Mouse (Mus musculus) liver, embryonic 15.5 days (tissue): ENCODE results near the gene Pafah1b3. TPM values are rescaled to one million over a fixed set of nuclear protein-coding genes. Genes with fewer than 3 reads are reported as not detected.

Source experiments
- ATAC-seq: fragments of 200-750 bp; cut with Nextera tagmentation; 2 replicates; pipeline ENCODE4 v1.8.0; 2017; ENCODE audit warnings: moderate number of reproducible peaks, mild to moderate bottlenecking, moderate library complexity; ENCODE audit not compliant: insufficient read depth
- H3K27ac ChIP-seq: fragments of 300-500 bp; sonication (generic); replicated peaks from 2 replicates; pipeline ENCODE4 v1.5.1; 2015; ENCODE audit warnings: mild to moderate bottlenecking, inconsistent platforms
- H3K27me3 ChIP-seq: fragments of 300-500 bp; sonication (generic); 2 replicates; pipeline ENCODE4 v1.6.1; 2015; ENCODE audit warnings: mild to moderate bottlenecking, inconsistent platforms
- H3K36me3 ChIP-seq: fragments of 300-500 bp; sonication (generic); replicated peaks from 2 replicates; pipeline ENCODE4 v1.6.1; 2015; ENCODE audit warnings: moderate library complexity, mild to moderate bottlenecking, inconsistent platforms
- H3K4me1 ChIP-seq: fragments of 300-500 bp; sonication (generic); replicated peaks from 2 replicates; pipeline ENCODE4 v1.6.1; 2015; ENCODE audit warnings: inconsistent platforms
- H3K4me2 ChIP-seq: fragments of 300-500 bp; sonication (generic); 2 replicates; pipeline ENCODE4 v1.6.1; 2015; ENCODE audit warnings: moderate library complexity, mild to moderate bottlenecking, inconsistent platforms
- H3K4me3 ChIP-seq: fragments of 300-500 bp; sonication (generic); replicated peaks from 2 replicates; pipeline ENCODE4 v1.5.1; 2015; ENCODE audit warnings: mild to moderate bottlenecking, inconsistent platforms
- H3K9ac ChIP-seq: fragments of 300-500 bp; sonication (generic); 2 replicates; pipeline ENCODE4 v1.6.1; 2015; ENCODE audit warnings: moderate library complexity, mild to moderate bottlenecking, inconsistent platforms
- H3K9me3 ChIP-seq: fragments of 300-500 bp; sonication (generic); replicated peaks from 2 replicates; pipeline ENCODE4 v1.6.1; 2016; ENCODE audit warnings: inconsistent platforms
- WGBS: fragments of 180-500 bp; shearing (Covaris S2); methylation state at CpG from one replicate; pipeline ENCODE4 v1.1.7; 2015; ENCODE audit warnings: mixed read lengths; ENCODE audit not compliant: insufficient replicate concordance; 5-methylcytosine and 5-hydroxymethylcytosine counted together
- polyA plus RNA-seq: library from polyadenylated mRNA; unstranded; fragments of >200 nt; fragmentation: Nextera tagmentation; extraction: Ambion mirVana; gene quantifications from 2 replicates; pipeline ENCODE4 v1.2.1, GENCODE M21; 2015

The Pafah1b3 gene
- polyA plus RNA-seq, 1 experiment from 2014 or later = 25.7 TPM

DNA sequence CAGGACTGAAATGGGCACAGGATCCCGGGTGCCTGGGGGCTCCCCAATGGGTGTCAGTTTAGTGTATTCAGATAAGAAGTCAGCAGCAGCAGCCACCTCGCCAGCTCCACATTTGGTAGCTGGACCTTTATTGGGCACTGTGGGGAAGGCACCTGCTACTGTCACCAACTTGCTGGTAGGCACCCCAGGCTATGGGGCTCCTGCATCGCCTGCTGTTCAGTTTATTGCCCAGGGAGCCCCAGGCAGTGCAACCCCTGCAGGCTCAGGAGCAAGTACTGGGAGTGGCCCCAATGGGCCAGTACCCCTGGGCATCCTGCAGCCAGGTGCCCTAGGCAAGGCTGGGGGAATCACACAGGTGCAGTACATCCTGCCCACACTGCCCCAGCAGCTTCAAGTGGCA lies 9.1 kb downstream of the Pafah1b3 start:
- Histone ChIP-seq H3K4me1 (peaks cover 25% of the 10 kb centered on the region), H3K27me3 (no peaks in the 10 kb centered on the region), H3K27ac (no peak overlapping the region), H3K36me3 (peaks cover 93% of the 10 kb centered on the region), H3K9ac (no peak overlapping the region), H3K9me3 (no peaks in the 10 kb centered on the region), H3K4me3 (no peak overlapping the region), H3K4me2 (no peak overlapping the region)
- 85% methylated on average over 3 of the region's 3 CpGs for WGBS
- no peak for ATAC-seq

DNA sequence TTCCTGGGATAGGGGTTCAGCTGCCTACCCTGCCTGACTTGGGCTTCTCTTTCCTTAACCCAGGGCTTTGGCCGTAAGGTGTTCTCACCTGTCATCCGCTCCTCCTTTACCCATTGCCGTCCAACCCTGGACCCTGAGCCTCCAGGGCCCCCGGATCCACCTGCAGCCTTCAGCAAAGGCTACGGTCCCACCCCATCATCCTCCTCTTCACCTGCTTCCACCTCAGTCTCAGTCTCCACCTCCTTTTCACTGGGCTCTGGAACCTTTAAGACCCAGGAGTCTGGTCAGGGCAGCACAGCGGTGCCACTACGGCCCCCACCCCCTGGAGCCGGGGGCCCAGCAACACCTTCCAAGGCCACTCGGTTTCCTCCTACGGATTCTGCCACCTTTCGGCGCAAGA lies 9.8 kb downstream of the Pafah1b3 start:
- no peaks in the 10 kb centered on the region for H3K9me3 ChIP-seq
- no peak for ATAC-seq
- H3K27me3 ChIP-seq = no peaks in the 10 kb centered on the region
- 92% methylated on average over 12 of the region's 12 CpGs for WGBS
- peaks cover 32% of the 10 kb centered on the region for H3K4me1 ChIP-seq
- peaks cover 86% of the 10 kb centered on the region for H3K36me3 ChIP-seq
- H3K4me3 ChIP-seq = no peak overlapping the region
- no peak overlapping the region for H3K4me2 ChIP-seq
- no peak overlapping the region for H3K27ac ChIP-seq
- no peak overlapping the region for H3K9ac ChIP-seq

DNA sequence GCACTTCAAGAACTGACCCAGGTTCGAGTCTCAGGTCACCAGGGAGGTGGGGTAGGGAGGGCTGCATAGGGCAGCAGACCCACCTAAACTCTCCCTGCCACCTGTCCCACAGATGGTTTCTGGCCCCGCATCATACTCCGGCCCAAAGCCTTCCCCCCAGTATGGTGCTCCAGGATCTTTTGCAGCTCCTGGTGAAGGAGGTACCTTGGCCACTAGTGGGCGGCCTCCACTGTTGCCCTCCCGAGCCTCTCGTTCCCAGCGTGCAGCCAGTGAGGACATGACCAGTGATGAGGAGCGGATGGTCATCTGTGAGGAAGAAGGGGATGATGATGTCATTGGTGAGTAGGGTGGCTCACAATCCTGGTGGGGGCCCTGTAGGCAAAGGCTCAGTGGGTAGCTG lies 10.8 kb downstream of the Pafah1b3 start:
- peaks cover 38% of the 10 kb centered on the region for H3K4me1 ChIP-seq
- WGBS = 81% methylated on average over 8 of the region's 8 CpGs
- H3K4me2 ChIP-seq = no peak overlapping the region
- no peak overlapping the region for H3K27ac ChIP-seq
- H3K9me3 ChIP-seq = no peaks in the 10 kb centered on the region
- no peak overlapping the region for H3K4me3 ChIP-seq
- ATAC-seq = no peak
- H3K27me3 ChIP-seq = no peaks in the 10 kb centered on the region
- no peak overlapping the region for H3K9ac ChIP-seq
- peaks cover 76% of the 10 kb centered on the region for H3K36me3 ChIP-seq

DNA sequence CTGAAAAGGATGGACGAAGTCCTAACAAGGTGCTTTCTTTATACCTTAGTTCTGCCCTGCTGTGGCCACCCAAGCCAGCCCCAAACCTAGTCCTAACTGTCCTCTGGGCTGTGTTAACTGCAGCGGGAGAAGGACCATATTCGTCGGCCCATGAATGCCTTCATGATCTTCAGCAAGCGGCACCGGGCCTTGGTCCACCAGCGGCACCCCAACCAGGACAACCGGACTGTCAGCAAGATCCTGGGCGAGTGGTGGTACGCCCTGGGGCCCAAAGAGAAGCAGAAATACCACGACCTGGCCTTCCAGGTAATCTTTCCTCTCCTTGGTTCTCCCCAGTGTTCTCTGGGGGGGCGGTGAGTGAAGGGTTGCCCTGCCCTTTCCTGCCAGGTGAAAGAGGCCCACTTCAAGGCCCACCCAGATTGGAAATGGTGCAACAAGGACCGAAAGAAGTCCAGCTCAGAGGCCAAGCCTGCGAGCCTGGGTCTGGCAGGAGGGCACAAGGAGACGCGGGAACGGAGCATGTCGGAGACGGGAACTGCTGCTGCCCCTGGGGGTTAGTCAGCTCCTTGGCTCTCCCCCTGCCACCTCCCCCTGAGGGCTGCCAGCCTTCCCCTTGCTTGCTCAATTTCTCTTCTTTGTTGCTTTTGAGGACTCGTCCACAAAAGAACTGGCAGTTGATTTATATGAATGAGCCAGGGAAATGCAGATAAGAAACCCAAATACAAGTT lies 12.1 kb downstream of the Pafah1b3 start:
- ATAC-seq = no peak
- 85% methylated on average over 20 of the region's 20 CpGs for WGBS
- Histone ChIP-seq H3K36me3 (peaks cover 62% of the 10 kb centered on the region), H3K4me2 (no peak overlapping the region), H3K9ac (no peak overlapping the region), H3K4me3 (no peak overlapping the region), H3K27ac (no peak overlapping the region), H3K4me1 (peaks cover 44% of the 10 kb centered on the region), H3K27me3 (no peaks in the 10 kb centered on the region), H3K9me3 (no peaks in the 10 kb centered on the region)

DNA sequence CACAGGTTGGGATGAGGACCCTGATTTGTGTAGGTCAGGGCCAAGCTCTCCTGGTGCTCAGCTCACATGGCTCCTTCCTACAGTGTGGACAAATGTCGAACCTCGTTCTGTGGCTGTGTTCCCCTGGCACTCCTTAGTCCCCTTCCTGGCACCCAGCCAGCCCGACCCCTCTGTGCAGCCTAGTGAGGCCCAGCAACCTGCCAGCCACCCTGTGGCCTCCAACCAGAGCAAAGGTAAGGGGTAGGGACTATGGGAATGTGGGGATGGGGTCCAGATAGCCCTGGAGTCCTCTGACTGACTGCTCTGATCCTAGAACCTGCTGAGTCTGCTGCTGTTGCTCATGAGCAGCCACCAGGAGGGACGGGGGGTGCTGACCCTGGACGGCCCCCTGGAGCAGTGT lies 13.0 kb downstream of the Pafah1b3 start:
- ATAC-seq = no peak
- H3K27me3 ChIP-seq = no peaks in the 10 kb centered on the region
- H3K27ac ChIP-seq = no peak overlapping the region
- H3K9ac ChIP-seq = no peak overlapping the region
- 77% methylated on average over 5 of the region's 5 CpGs for WGBS
- H3K9me3 ChIP-seq = no peaks in the 10 kb centered on the region
- peaks cover 48% of the 10 kb centered on the region for H3K4me1 ChIP-seq
- 0 out of 2 replicates have a peak overlapping the region, but pooled peaks have one; percentile 98 for H3K4me2 ChIP-seq
- H3K36me3 ChIP-seq = peaks cover 53% of the 10 kb centered on the region
- H3K4me3 ChIP-seq = peak overlapping the region; percentile 82; the same call in 1 of the 2 replicates

DNA sequence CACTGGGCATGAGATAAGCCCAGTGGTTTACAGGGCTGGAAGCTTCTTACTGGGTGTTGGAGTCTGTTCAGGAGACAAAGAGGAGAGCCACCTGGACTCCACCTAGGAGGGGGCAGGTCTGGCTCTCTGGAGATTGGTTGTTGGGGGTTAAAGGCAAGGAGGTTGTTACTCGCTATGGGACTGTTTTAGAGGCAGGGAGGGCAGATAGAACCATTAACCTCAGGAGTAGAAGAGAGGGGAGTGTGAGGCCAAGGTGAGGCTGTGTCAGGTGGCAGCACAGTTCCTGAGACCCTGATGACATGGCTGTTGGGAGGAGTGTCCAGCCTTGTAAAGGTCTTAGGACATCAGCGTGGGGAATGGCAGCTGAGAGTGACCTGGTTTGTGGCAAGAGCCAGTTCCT lies 13.6 kb downstream of the Pafah1b3 start:
- H3K9ac ChIP-seq = peak overlapping the region; percentile 80; the same call in 1 of the 2 replicates
- H3K9me3 ChIP-seq = no peaks in the 10 kb centered on the region
- peaks cover 47% of the 10 kb centered on the region for H3K36me3 ChIP-seq
- H3K4me1 ChIP-seq = peaks cover 54% of the 10 kb centered on the region
- WGBS = 53% methylated on average over 2 of the region's 2 CpGs
- H3K4me2 ChIP-seq = peak overlapping the region; percentile 98
- H3K4me3 ChIP-seq = peak overlapping the region; percentile 82
- H3K27me3 ChIP-seq = no peaks in the 10 kb centered on the region
- ATAC-seq = no peak
- H3K27ac ChIP-seq = peak overlapping the region; percentile 96

DNA sequence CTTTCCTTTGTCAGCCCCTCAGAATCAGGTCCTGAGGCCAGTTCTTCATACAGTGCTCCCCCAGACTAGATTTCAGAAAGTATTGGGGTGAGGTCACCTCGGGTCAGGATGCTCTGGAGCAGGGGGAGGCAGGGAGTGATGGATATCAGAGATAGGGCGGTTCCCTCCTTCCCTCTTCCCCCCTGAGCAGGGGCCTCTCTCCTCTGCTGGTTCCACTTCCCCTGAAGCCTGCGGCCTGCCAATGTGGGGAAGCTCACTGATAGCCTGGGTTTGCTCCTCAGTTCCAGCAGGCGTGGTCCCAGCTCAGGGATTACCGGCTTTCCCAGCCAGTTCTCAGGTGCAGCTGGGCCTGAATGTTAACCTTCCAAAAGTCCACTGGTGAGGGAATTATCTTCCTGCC lies 14.1 kb downstream of the Pafah1b3 start:
- peak overlapping the region; percentile 80 for H3K9ac ChIP-seq
- H3K9me3 ChIP-seq = no peaks in the 10 kb centered on the region
- peak overlapping the region; percentile 96 for H3K27ac ChIP-seq
- 4% methylated on average over 5 of the region's 5 CpGs for WGBS
- H3K4me2 ChIP-seq = peak overlapping the region; percentile 98
- H3K27me3 ChIP-seq = no peaks in the 10 kb centered on the region
- peaks cover 42% of the 10 kb centered on the region for H3K36me3 ChIP-seq
- no peak for ATAC-seq
- peak overlapping the region; percentile 82 for H3K4me3 ChIP-seq
- peaks cover 57% of the 10 kb centered on the region for H3K4me1 ChIP-seq

DNA sequence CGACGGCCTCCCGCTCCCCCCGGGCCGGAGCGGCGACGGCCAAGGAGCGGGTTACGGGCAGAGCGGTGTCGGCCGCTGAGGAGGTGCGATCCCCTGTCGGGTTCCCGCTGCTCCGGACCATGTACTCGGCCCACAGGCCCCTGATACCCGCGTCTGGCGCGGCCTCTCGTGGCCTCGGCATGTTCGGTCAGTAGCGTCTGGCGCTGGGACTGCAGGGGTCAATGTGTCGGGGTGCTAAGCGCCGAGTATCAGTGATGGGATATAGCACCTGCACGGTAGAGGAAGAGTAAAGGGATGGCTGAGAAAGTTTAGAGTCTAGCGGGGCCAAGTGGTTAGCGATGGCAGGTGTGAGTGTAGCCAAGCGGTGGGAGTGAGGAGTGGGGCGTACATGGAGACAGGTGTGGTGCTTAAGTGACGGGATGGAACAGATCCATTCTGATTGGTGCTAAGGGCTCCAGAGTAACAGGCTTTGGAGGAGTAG lies 15.0 kb downstream of the Pafah1b3 start:
- peaks cover 66% of the 10 kb centered on the region for H3K4me1 ChIP-seq
- H3K9me3 ChIP-seq = no peaks in the 10 kb centered on the region
- H3K4me3 ChIP-seq = peak overlapping the region; percentile 82
- H3K4me2 ChIP-seq = peak overlapping the region; percentile 98
- H3K36me3 ChIP-seq = peaks cover 33% of the 10 kb centered on the region
- ATAC-seq = no peak
- H3K9ac ChIP-seq = peak overlapping the region; percentile 80
- H3K27ac ChIP-seq = peak overlapping the region; percentile 96
- under 1% methylated on average over 36 of the region's 36 CpGs for WGBS
- no peaks in the 10 kb centered on the region for H3K27me3 ChIP-seq

DNA sequence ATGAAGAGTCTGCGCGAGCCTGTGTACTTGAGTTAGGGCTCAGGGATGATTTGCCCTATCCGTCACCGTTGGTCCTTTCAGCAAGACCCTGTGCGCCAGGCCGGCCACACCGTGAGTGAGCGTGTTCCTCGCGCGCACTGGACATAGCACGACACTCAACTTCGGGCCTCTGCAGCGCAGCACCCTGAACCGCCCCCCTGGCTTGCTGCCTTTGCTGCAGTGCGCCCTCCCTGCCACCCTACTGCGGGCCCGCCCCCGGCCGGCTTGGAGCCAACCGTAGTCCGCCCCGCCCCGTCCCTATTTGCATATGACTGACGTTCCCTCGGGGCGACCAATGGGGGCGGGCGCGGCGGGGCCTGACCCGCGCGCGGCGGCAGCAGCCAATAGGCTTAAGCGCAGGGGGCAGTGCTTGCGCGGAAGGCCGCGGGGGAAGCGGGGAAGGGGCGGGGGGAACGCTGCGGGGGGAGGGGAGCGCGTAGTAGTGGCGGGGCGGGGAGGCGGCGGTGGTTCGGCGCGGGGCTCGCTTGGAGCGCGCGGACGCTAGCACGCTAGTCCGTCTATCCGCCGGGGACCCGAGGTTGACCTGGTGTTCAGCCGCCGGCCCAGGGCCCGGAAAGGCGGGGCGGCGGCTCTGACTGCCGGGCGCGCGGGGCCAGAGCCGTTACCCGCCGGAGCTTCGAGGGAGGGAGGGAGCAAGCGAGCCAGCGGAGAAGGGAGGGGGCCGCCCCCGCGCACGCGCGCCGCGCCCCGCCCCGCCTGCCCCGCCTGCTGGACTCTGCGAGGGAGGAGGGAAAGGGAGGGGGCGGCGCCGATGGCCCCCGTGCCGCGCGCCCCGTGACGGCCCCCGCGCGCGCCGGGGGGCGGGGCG lies 15.8 kb downstream of the Pafah1b3 start:
- Histone ChIP-seq H3K4me3 (peak overlapping the region; percentile 82), H3K27ac (peak overlapping the region; percentile 96), H3K4me1 (peaks cover 74% of the 10 kb centered on the region), H3K9ac (peak overlapping the region; percentile 80), H3K36me3 (peaks cover 25% of the 10 kb centered on the region), H3K27me3 (no peaks in the 10 kb centered on the region), H3K4me2 (peak overlapping the region; percentile 98), H3K9me3 (no peaks in the 10 kb centered on the region)
- ATAC-seq = peak; percentile 82
- 1% methylated on average over 101 of the region's 108 CpGs for WGBS

DNA sequence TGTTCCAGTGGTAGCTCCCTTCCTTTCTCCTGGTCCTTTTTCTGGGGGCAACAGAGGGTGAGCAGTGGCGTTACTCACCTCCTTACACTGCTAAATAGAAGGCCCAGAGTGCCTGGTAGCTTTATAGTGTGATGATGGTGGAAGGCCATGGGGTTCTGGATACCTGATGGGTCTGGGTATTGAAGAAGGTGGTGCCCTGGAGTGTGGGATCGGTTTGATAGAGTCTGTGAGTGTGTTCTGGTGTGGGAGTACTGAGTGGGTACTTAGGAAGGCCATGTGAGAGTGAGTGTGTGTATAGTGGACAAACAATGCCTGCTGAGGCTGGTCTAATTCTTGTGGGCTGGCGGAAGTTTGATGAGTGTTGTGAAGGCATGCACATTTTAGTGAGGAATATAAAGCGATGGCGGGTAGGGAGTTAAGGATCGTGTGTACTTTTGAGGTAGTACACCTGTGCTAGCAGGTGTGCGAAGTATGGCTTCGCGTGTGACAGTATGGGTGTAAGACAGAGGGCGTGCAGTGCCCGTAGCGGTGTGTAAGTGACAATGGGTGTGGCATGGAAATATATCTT lies 16.5 kb downstream of the Pafah1b3 start:
- H3K36me3 ChIP-seq = peaks cover 18% of the 10 kb centered on the region
- ATAC-seq = peak; percentile 54
- WGBS = 21% methylated on average over 12 of the region's 12 CpGs
- H3K27ac ChIP-seq = peak overlapping the region; percentile 96
- H3K4me2 ChIP-seq = peak overlapping the region; percentile 98
- H3K9me3 ChIP-seq = no peaks in the 10 kb centered on the region
- H3K9ac ChIP-seq = peak overlapping the region; percentile 79
- no peaks in the 10 kb centered on the region for H3K27me3 ChIP-seq
- H3K4me1 ChIP-seq = peaks cover 81% of the 10 kb centered on the region
- H3K4me3 ChIP-seq = peak overlapping the region; percentile 82
